Mouse (Mus musculus): ENCODE data around the gene Sh3tc1.

DNA sequence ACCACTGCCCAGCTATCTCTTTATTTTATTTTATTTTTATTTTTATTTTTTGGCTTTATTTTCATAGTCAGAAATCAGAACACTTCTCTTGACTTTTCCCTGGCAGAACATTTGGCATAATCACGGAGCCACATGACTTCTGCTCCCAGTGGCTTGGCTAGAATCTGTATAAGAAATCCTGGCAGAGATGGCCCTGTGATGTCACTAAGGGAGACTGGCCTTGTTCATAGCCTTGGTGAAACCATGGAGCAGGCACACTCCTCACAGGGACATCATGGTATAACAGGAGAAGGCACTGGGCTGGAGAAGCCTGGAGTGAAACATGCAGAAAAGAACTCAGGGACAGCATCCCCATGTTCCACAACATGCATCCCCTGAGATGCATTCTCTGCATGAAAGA is 10.2 kb upstream of the Sh3tc1 start:
- TF ChIP-seq CTCF (IDR thresholded peaks at IDR 0.05; ENCODE audit: low read depth) (no peak), EP300 (optimal IDR thresholded peaks at IDR 0.05) (no peak)

All from stomach, postnatal 0 days (tissue).